Mouse (Mus musculus) thymus, postnatal 4 days (tissue): ENCODE results near the gene Srebf1.

ENCODE experiments used
- DNase-seq: peaks from one replicate; pipeline ENCODE4 v3.0.0; 2021

Gene Srebf1

DNA sequence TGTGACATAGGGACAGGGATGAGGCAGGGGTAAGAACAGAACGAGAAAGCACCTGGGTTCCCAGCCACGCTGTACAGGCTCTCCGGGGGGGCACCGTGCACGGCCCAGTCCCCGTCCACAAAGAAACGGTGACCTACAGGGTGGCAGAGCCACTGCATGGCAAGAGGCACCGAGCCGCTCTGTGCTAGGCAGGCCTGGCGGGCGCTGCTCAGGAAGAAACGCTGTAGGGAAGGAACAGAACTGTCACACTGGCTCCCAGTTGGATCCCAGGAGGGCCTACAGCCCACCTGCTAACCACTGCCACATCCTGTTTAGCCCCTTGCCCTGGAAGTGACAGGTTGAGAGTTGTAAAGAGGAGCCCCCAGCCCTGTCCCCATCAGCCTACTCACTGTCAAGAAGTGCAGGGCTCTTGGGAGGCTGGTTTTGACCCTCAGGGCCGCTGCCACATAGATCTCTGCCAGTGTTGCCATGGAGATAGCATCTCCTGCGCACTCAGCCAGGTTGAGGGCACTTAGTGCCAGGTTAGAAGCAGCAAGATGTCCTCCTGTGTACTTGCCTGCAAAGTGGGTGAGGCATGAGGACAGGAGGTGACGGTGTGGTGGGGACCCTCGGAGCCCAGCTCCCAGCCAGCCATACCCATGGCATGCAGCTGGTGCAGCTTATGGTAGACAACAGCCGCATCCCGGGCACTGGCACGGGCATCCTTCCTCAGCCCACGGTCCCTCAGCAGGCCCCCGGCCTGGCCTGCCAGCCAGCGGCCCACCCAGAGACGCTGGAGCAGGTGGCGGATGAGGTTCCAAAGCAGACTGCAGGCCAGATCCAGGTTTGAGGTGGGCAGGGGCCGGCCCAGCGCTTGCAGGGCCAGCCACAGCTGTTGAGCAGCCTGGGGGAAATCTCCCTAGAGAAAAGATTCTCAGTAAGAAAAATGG, 19.4 kb downstream of the Srebf1 start:
- DNase-seq: no peak

DNA sequence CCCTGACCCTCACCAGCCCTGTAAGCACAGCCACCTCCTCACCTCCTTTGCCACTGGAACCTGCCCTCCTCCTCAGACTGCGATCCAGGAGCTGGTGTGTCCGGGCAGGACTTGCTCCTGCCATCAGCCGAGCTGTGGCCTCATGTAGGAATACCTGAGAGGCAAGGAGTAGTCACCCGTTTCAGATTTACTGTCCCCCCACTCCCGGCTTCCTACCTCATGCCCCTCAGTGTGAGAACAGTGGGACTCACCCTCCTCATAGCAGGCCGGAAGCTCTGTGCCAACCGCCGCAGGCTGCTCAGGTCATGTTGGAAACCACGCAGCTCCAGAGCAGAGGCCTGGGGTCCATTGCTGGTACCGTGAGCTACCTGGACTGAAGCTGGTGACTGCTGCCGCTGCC, 22.0 kb downstream of the Srebf1 start:
- DNase-seq: peak; percentile 28

DNA sequence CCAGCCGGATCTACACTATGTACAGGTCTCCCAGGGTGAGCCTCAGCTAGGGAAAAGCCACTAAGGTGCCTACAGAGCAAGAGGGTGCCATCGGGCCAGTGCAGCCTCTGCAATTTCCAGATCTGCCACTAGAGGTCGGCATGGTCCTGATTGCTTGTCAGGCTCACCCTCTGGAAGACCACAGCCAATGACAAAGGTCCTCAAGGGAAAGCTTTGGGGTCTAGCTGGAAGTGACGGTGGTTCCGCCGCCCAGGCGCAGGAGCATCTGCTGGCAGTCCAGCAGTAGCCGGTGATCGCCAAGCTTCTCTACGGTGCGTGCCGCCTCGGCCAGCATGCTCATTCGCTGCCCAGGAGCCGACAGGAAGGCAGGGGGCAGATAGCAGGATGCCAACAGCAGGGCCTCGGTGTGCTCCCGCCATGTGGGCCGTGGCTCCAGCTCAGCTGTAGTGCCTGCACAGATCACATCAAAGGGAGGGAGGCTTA, 22.6 kb downstream of the Srebf1 start:
- peak; percentile 96 for DNase-seq

DNA sequence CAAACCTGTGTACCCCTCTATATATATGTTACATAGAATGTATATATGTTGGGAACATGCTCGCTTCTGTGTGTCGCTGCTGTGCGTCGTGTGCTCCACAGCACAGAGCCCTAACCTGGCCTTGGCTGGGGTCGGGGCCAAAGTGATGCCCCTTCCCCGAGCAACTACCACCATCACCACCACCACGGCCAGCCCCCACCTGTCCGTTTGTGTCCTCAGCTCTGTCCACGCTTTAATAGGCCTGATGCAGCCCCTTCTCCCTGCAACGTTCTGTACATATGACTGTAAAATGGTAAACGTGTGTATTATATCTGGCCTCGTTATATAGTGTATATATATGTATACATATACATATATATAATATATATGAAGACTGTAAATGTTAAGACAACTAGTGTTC, 23.7 kb downstream of the Srebf1 start:
- no peak for DNase-seq

DNA sequence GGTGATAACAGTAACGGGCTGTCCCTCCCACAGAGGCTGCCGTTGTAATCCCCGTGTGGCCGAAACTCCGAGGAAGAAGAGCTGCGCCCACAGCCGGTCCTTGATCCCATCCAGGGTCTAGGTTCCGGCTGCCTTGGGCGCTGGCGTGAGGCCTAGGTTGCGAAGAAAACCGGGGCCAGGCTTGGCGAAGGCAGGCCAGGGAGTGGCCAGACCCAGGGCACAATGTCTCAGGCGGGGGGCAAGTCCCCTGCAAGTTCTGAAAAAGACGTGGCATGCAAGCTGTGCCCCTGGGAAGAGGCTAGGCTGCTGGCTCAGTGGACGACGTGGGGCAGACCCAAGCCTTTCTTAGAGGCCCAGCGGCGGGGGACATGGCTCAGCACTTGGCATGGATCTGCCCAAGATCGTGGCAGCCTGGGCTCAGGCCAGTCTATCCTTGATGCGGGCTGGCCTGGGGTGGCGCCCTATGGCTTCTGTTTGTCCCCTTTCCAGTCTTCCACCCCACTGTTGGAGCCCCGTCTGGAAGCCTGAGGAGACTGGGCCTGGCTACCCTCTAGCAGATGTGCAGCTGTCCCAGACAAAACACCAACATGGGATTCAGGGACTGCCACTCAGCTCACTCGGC, 24.3 kb downstream of the Srebf1 start:
- peak; percentile 35 for DNase-seq

DNA sequence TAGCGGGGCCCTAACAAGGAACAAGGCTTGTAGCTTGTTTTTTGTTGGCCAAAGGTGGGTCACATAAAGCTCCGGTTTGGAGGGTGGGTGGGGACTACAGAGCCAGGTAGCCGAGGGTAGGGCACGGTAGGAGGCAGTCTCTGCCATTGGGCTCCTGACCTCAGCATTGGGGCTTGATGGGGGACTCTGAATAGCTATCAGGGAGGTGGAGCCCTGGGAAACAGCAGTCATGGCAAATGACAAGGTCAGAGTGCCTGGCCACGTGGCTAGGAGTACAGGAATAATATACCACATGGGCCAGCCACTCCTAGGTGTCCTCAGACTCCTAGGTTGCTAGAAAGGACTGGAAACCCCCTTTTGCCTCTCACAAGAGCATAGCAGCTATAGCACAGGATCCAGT, 26.0 kb downstream of the Srebf1 start:
- DNase-seq: no peak

DNA sequence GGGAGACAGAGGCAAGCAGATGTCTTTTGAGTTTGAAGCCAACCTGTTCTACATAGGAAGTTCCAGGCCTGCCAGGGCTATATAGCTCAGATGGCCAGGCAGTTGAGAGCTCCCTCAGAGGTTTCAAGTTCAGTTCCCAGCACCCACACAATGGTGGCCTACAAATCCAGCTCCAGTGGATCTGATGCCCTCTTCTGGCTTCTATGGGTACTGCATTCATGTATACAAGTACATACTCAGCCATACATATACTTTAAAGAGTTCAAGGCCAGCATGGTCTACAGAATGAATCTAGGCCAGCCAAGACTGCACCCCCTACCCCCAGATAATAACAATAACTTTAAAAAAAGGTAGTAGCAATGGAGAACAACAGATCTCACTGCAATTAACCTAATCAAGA, 27.3 kb downstream of the Srebf1 start:
- DNase-seq: peak; percentile 45

DNA sequence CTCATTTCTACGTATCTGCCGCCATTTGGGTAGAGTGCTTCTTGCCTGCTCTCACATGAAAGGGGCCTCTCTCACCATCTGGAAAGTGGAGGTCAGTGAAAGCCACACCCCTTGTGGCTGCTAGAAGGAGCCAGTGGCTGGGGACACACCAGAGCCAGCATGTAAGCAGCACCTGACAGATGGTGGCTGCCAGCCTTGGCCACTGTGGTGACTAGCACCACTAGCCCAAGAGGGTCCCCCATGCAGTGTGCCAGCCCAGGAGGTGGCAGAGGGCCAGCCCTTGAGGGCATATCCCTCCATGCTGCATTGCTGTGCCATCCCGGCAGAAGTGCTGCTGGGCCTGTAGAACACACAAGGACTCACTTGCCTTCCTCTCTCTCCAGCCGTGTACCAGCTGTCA, 28.8 kb downstream of the Srebf1 start:
- DNase-seq: no peak

DNA sequence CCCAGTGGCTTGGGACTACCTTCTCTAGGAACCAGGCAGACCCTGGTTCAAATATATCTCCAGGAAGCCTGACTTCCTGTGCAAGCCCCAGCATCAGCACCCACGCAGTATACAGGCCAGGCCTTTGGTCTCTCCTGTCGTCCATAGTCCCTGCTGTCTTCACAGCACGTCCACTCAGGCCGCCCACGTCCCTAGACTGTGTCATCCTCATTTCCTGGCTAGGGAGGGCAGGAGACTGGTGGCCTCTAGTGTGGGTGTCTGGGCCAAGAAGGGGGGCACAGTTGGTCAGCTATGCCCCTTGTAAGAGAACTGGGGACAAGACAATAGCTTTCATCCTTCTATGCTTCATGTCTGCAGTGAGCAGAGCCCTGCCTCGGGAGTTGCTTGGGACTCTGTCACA, 29.8 kb downstream of the Srebf1 start:
- DNase-seq: no peak

DNA sequence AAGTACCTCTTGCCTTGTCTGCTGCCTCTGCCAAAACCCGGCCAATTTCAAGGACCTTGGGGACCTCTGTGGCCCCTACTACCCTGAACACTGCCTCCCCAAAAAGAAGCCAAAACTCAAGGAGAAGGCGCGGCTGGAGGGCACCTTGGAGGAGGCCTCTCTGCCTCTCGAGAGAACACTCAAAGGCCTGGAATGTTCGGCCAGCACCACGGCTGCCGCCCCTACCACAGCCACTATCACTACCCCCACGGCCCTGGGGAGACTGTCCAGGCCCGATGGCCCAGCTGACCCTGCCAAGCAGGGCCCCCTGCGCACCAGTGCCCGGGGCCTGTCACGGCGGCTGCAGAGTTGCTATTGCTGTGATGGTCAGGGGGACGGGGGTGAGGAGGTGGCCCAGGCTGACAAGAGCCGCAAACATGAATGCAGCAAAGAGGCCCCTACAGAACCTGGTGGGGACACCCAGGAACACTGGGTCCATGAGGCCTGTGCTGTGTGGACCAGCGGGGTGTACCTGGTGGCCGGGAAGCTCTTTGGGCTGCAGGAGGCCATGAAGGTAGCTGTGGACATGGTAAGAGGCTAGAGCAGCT, 32.2 kb downstream of the Srebf1 start:
- DNase-seq: no peak

DNA sequence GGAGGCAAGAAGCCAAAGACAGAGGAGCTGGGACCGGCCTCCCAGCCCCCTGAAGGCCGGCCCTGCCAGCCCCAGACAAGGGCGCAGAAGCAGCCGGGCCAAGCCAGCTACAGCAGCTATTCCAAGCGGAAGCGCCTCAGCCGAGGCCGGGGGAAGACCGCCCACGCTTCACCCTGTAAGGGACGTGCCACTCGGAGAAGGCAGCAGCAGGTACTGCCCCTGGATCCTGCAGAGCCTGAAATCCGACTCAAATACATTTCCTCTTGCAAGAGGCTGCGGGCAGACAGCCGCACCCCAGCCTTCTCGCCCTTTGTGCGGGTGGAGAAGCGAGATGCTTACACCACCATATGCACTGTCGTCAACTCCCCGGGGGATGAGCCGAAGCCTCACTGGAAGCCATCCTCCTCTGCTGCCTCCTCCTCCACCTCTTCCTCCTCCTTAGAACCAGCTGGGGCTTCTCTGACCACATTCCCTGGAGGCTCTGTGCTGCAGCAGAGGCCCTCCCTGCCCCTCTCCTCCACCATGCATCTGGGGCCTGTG, 32.8 kb downstream of the Srebf1 start:
- peak; percentile 27 for DNase-seq

DNA sequence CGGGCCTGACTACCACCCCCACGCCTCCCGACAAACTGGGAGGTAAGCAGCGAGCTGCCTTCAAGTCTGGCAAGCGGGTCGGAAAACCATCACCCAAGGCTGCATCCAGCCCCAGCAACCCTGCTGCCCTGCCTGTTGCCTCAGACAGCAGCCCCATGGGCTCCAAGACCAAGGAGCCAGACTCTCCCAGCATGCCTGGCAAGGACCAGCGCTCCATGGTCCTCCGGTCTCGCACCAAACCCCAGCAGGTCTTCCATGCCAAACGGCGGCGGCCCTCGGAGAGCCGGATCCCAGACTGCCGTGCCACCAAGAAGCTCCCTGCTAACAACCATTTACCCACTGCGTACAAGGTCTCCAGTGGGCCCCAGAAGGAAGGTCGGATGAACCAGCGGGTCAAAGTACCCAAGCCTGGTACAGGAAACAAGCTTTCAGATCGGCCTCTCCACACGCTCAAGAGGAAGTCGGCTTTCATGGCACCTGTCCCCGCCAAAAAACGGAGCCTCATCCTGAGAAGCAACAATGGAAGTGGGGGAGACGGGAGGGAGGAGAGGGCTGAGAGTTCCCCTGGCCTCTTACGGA, 34.0 kb downstream of the Srebf1 start:
- DNase-seq: peak; percentile 45

DNA sequence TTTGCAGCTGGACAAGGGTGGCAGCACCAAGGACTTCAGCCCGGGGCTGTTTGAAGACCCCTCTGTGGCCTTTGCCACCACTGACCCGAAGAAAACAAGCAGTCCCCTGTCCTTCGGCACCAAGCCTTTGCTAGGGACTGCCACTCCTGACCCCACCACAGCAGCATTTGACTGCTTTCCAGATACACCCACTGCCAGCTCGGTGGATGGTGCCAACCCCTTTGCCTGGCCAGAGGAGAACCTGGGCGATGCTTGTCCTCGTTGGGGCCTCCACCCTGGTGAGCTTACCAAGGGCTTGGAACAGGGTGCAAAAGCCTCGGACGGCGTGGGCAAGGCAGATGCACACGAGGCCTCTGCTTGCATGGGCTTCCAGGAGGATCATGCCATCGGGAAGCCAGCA, 35.3 kb downstream of the Srebf1 start:
- no peak for DNase-seq

DNA sequence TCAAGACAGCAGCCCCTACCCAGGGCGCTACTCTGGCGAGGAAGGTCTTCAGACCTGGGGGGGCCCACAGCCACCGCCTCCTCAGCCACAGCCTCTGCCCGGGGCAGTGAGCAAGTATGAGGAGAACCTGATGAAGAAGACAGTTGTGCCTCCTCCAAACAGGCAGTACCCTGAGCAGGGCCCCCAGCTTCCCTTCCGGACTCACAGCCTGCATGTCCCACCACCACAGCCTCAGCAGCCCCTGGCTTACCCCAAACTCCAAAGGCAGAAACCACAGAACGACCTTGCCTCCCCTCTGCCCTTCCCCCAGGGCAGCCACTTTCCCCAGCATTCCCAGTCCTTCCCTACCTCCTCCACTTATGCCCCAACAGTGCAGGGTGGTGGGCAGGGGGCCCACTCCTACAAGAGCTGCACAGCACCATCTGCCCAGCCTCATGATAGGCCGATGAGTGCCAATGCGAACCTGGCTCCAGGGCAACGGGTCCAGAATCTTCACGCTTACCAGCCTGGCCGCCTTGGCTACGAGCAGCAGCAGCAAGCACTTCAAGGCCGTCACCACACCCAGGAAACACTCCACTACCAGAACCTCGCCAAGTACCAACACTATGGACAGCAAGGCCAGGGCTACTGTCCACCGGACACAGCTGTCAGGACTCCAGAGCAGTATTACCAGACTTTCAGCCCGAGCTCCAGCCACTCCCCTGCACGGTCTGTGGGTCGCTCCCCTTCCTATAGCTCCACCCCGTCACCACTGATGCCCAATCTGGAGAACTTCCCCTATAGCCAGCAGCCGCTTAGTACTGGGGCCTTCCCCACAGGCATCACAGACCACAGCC, 36.8 kb downstream of the Srebf1 start:
- peak; percentile 74 for DNase-seq

DNA sequence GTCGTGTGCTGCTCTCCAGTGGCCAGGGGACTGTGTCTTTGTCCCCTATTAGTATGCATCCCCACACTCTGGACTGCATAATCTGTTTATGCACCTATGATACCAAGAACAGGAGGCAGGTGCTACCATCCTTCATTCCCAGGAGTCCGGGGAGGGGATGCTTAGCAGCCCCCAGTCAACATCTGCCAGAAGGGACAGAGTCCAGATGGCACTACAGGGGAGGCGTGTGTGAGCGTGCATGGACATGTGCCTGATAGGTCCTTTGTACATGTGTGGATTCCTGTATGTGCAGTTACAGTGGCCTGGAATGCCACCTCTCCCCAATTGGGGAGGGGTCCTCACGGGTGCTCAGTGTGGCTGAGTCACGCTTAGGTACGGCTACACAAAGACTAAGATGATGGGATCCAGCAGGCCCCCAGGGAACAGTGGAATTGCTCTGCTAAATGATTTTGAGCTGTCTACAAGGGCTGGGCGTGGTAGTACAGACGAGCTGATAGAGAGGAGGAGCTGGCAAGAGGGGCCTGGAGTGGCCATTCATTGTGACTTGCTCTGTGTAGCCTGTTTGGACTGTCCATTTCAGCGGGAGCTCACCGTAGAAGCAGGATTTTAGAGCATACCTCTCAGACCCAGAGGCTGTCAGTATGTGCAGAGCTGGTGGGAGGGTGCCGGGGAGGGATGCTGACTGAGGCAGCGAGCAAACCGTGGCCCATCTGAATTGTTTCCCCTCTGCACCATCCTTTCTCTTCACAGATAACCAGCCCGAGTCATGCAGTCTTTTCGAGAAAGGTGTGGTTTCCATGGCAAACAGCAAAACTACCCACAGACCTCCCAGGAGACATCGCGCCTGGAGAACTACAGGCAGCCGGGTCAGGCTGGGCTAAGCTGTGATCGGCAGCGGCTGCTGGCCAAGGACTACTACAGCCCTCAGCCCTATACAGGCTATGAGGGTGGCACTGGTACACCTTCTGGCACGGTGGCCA, 37.7 kb downstream of the Srebf1 start:
- DNase-seq: peak; percentile 55

DNA sequence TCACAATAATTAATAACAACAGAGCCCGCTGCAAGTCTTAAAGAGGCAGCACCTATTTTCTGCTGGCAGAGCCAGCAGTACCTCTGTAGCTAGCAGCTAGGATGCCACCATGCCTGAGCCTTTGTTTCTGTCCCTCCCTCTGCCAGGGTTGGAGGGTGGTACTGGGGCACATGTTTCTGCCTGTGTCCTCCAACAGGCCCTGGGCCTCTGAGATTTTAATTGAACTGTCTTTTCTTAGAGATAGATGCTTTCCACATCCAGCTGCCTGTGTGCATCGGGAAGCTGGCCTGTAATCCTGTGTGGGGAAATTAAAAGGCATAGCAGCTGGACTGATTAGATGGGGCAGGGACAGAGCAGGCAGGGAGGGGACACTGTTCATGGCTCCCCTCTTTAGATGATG, 39.6 kb downstream of the Srebf1 start:
- no peak for DNase-seq

DNA sequence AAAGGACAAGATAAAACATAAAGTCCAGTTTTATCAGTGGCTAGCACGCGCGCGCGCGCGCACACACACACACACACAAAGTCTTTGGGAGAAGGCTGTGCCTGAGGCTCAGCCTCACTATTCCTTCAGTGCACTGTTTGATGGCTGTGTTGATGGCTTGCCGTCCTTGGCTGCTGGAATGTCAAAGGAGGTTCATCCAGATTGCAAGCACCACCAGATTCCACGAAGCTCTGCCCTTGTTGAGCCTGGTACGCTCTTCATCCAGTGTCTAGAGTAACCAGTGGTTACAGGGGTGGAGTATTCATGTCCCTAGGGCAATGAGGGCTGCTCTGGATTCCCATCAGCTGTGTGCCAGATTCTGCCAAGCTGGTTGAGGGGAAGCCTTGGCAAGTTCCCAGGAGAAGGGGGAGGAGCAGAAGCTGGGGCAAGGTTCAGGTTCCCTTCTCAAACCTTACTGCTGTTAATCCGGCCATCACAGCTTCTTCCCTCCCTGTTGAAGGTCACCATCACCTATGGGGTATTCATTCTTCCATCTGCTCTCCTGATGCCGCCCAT, 40.2 kb downstream of the Srebf1 start:
- no peak for DNase-seq

DNA sequence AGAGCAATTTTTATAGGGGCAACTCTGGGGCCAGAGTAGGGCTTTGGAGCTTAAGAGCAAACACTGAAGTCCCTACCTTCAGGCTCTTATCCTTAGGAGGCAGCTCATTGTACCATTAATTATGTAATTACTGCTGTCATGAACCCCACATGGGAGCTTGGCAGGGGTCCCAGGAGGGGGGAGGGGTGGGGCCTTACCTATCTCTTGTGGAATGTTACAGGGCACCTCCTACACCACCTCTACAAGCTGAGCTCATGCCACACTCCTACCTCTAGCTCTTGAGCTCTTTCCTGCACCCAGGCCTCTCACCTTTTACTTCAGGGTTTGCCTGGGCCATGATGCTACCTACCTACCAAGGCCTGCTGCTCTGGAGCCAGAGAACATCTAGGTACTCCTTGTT, 43.9 kb downstream of the Srebf1 start:
- no peak for DNase-seq

DNA sequence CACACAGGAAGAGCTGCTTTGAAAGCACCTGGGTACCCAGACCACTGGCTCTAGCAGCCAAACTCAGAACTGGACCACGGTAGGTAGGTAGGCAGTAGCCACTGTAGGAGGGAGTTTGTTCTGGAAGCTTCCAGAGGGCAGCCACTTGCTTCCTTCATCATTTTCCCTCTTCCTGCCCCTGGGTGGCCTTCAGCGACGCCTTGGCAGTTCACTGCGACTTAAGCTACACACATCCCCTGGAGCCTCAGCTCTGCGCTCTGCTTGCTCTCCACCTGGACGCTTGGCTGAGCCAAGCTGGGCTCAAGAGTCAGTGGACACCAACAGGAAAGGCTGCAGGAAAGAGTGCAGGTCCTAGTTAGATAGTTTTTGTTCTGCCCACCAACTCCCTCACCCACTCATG, 44.4 kb downstream of the Srebf1 start:
- no peak for DNase-seq

DNA sequence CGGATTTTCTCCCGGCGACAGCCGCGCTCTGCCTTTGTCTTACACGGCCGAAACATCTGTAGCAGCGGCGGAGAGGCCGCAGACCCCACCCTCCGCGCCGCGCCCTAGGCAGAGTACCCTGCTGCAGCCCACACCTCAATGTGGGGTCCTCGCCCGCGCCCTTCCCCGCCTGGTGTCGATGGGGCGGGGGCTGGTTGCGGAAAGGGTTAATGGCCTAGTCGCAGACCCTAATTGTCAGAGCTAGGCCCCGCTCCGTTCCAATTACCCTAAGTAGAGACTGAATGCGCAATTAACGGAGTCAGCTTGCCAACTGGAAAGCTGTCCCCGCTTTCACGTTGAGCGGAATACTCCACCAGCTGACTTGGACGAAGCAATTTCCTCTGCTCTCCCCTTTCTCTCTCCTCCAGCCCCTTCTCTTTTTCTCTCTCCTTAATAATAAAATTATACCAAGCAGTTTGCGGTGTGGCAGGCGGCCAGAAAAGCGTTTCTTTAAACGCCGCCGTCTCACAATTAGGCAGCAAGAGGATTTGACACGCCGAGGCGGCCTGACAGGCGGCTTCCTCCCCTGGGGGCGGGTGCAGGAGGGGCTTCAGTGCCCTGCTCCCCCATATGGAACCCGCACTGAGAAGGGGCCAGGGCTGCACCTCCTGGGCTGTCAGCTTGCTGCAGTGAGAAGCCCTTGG, 45.3 kb downstream of the Srebf1 start:
- DNase-seq: peak; percentile 73
